Mouse (Mus musculus) G1E (cell line): ENCODE data around the gene Klra2. TPM values are rescaled to one million over a fixed set of nuclear protein-coding genes. Genes with fewer than 3 reads are reported as not detected.

Experiments
- ATAC-seq: 2 replicates; pipeline ENCODE4 v1.8.0; 2016; ENCODE audit warnings: mild to moderate bottlenecking; ENCODE audit not compliant: insufficient number of reproducible peaks, poor library complexity, low FRiP score, severe bottlenecking; ENCODE audit errors: extremely low read depth
- DNase-seq: peaks from one replicate; pipeline ENCODE4 v3.0.0; 2012; ENCODE audit warnings: low spot score
- H3K27me3 ChIP-seq: 2 replicates; pipeline ENCODE4 v1.6.1; 2012; ENCODE audit warnings: mild to moderate bottlenecking, low read length, inconsistent platforms; ENCODE audit not compliant: insufficient read depth
- H3K36me3 ChIP-seq: replicated peaks from 2 replicates; pipeline ENCODE3; 2012; ENCODE audit warnings: mild to moderate bottlenecking, inconsistent platforms
- H3K4me1 ChIP-seq: 2 replicates; pipeline ENCODE4 v1.6.1; 2012; ENCODE audit warnings: low read depth, low read length, inconsistent platforms, mixed read lengths; ENCODE audit not compliant: insufficient read depth
- H3K4me3 ChIP-seq: 2 replicates; pipeline ENCODE4 v1.5.1; 2012; ENCODE audit warnings: low read depth, mild to moderate bottlenecking, inconsistent platforms, low read length, moderate library complexity, mixed read lengths
- H3K9me3 ChIP-seq: replicated peaks from 2 replicates; pipeline ENCODE4 v1.6.1; 2012; ENCODE audit warnings: inconsistent platforms
- CTCF ChIP-seq: IDR thresholded peaks from 2 replicates; pipeline ENCODE4 v1.5.1; 2012; ENCODE audit warnings: low read depth, low read length, inconsistent platforms, mixed read lengths
- GATA1 ChIP-seq: IDR thresholded peaks from 2 replicates; pipeline ENCODE4 v1.6.1; 2012; ENCODE audit warnings: borderline replicate concordance, low read length, inconsistent platforms, mixed read lengths
- GATA2 ChIP-seq: IDR thresholded peaks from 2 replicates; pipeline ENCODE4 v1.6.1; 2012; ENCODE audit warnings: low read depth, low read length, inconsistent platforms, borderline replicate concordance
- POLR2AphosphoS5 ChIP-seq: IDR thresholded peaks from 2 replicates; pipeline ENCODE4 v1.6.1; 2012; ENCODE audit warnings: low read depth, low read length, inconsistent platforms; ENCODE audit not compliant: insufficient replicate concordance
- TAL1 ChIP-seq: conservative IDR thresholded peaks from 2 replicates; pipeline ENCODE4 v1.6.1; 2012; ENCODE audit warnings: low read depth, low read length, inconsistent platforms, mixed read lengths
- polyA plus RNA-seq: library from polyadenylated mRNA; stranded (reverse); fragments of >175 nt; gene quantifications from 2 replicates; pipeline ENCODE4 v1.2.3, GENCODE M21; 2012
- total RNA-seq, 2 experiments: library from RNA; stranded (forward) in 1 of 2; stranded (reverse) in 1 of 2; fragments of 200-1000 nt in 1 of 2; fragments of >200 nt in 1 of 2; fragmentation: Nextera tagmentation in 1 of 2; gene quantifications; 2 replicates each; pipeline ENCODE4 v1.2.3; 2014 to 2017

The Klra2 gene
- total and polyA plus RNA-seq, 3 experiments: 0.16 to 1.4 TPM; not detected in 1

- no peaks in the 10 kb centered on the region for H3K36me3 ChIP-seq
Measured at GRCm38 (mm10) chr6:131245081-131245480, 2.1 kb downstream of the Klra2 start.

More at GRCm38 (mm10) chr6:131245081-131245480, 2.1 kb downstream of the Klra2 start:
- Histone ChIP-seq H3K4me3 (no peak overlapping the region), H3K4me1 (no peaks in the 10 kb centered on the region), H3K27me3 (no peaks in the 10 kb centered on the region), H3K9me3 (no peaks in the 10 kb centered on the region)
- ATAC-seq (no peak), DNase-seq (no peak)
- no peak for TF ChIP-seq TAL1
- no peak for TF ChIP-seq CTCF
- TF ChIP-seq POLR2AphosphoS5: no peak
- no peak for TF ChIP-seq GATA2
- TF ChIP-seq GATA1: no peak

Other genes with a start within 250 kb of the Klra2 start
- not detected in 2 replicates for gene Magohb, start 45.9 kb upstream of the Klra2 start, total RNA-seq (2014; fragmentation: Nextera tagmentation)
- gene Magohb, start 45.9 kb upstream of the Klra2 start, total RNA-seq (2017): not detected in 2 replicates
- gene Magohb, start 45.9 kb upstream of the Klra2 start, polyA plus RNA-seq: not detected in 2 replicates
- 0.23 TPM in 1 of 2 replicates, not detected in the other for gene Styk1, start 106.2 kb upstream of the Klra2 start, total RNA-seq (2014; fragmentation: Nextera tagmentation)
- 0.27 and 0.35 TPM in 2 replicates for gene Styk1, start 106.2 kb upstream of the Klra2 start, total RNA-seq (2017)
- not detected in 2 replicates for gene Styk1, start 106.2 kb upstream of the Klra2 start, polyA plus RNA-seq
- gene Ybx3, start 141.1 kb upstream of the Klra2 start, total RNA-seq (2014; fragmentation: Nextera tagmentation): 1,065 and 1,295 TPM in 2 replicates
- 308 and 391 TPM in 2 replicates for gene Ybx3, start 141.1 kb upstream of the Klra2 start, total RNA-seq (2017)
- 1,477 and 1,552 TPM in 2 replicates for gene Ybx3, start 141.1 kb upstream of the Klra2 start, polyA plus RNA-seq
- gene 5430401F13Rik, start 239.0 kb upstream of the Klra2 start, total RNA-seq (2014; fragmentation: Nextera tagmentation): not detected in 2 replicates
- gene 5430401F13Rik, start 239.0 kb upstream of the Klra2 start, total RNA-seq (2017): not detected in 2 replicates
- not detected in 2 replicates for gene 5430401F13Rik, start 239.0 kb upstream of the Klra2 start, polyA plus RNA-seq
- not detected in 2 replicates for gene Gm6619, start 239.0 kb upstream of the Klra2 start, total RNA-seq (2014; fragmentation: Nextera tagmentation)
- 0.23 TPM in 1 of 2 replicates, not detected in the other for gene Gm6619, start 239.0 kb upstream of the Klra2 start, total RNA-seq (2017)
- not detected in 2 replicates for gene Gm6619, start 239.0 kb upstream of the Klra2 start, polyA plus RNA-seq